Mouse (Mus musculus) adipocyte (in vitro differentiated cells): ENCODE data around the gene Pts.

ENCODE experiments used
- DNase-seq: peaks from one replicate; pipeline ENCODE4 v3.0.0-alpha.2; 2016; ENCODE audit warnings: low spot score

Gene Pts

GRCm38 (mm10) chr9:50530890-50531289, 2.4 kb upstream of the Pts start:
- peak; percentile 70 for DNase-seq

GRCm38 (mm10) chr9:50527860-50528259, 664 bp downstream of the Pts start:
- DNase-seq, result no peak

GRCm38 (mm10) chr9:50525585-50525984, 2.9 kb downstream of the Pts start:
- no peak for DNase-seq

- DNase-seq, result peak; percentile 65
Measured at GRCm38 (mm10) chr9:50524936-50525335, 3.6 kb downstream of the Pts start.

- DNase-seq, result no peak
Measured at GRCm38 (mm10) chr9:50522574-50522973, 6.0 kb downstream of the Pts start.

GRCm38 (mm10) chr9:50521562-50521961, 7.0 kb downstream of the Pts start:
- DNase-seq, result no peak

- DNase-seq, result no peak
Measured at GRCm38 (mm10) chr9:50520748-50521147, 7.8 kb downstream of the Pts start.

- DNase-seq, result peak; percentile 40
Measured at GRCm38 (mm10) chr9:50518781-50519180, 9.7 kb downstream of the Pts start.

GRCm38 (mm10) chr9:50515462-50515861, 13.1 kb downstream of the Pts start:
- no peak for DNase-seq

GRCm38 (mm10) chr9:50507570-50507969, 21.0 kb downstream of the Pts start:
- DNase-seq, result peak; percentile 47

GRCm38 (mm10) chr9:50505405-50505804, 23.1 kb downstream of the Pts start:
- DNase-seq, result no peak

GRCm38 (mm10) chr9:50502949-50503348, 25.6 kb downstream of the Pts start:
- no peak for DNase-seq

- no peak for DNase-seq
Measured at GRCm38 (mm10) chr9:50500974-50501501, 27.5 kb downstream of the Pts start.

- DNase-seq, result no peak
Measured at GRCm38 (mm10) chr9:50500467-50500973, 28.0 kb downstream of the Pts start.

- DNase-seq, result no peak
Measured at GRCm38 (mm10) chr9:50499781-50500180, 28.7 kb downstream of the Pts start.

- DNase-seq, result no peak
Measured at GRCm38 (mm10) chr9:50498815-50499214, 29.7 kb downstream of the Pts start.

- DNase-seq, result no peak
Measured at GRCm38 (mm10) chr9:50497536-50497935, 31.0 kb downstream of the Pts start.

GRCm38 (mm10) chr9:50497076-50497475, 31.4 kb downstream of the Pts start:
- no peak for DNase-seq

- DNase-seq, result no peak
Measured at GRCm38 (mm10) chr9:50496546-50496945, 32.0 kb downstream of the Pts start.

- no peak for DNase-seq
Measured at GRCm38 (mm10) chr9:50496151-50496505, 32.4 kb downstream of the Pts start.

GRCm38 (mm10) chr9:50495405-50496150, 32.9 kb downstream of the Pts start:
- DNase-seq, result no peak

GRCm38 (mm10) chr9:50494311-50494710, 34.2 kb downstream of the Pts start, which contains the start of gene Plet1:
Gene Plet1 (plus strand): TSS chr9:50494525.
- DNase-seq, result no peak

- no peak for DNase-seq
Measured at GRCm38 (mm10) chr9:50493777-50494176, 34.7 kb downstream of the Pts start.
